Mouse (Mus musculus): Measurements from ENCODE around the gene Polr3g. TPM values are rescaled to one million over a fixed set of nuclear protein-coding genes. Genes with fewer than 3 reads are reported as not detected.
A peak's percentile ranks its signal among the peaks of the same experiment; 100 is the strongest.
"Not testable (repeated sequence)": the region's sequence is repeated elsewhere in the genome, so short reads cannot be mapped to it uniquely, and the experiment has no call there.

The Polr3g gene
- 1 to 10 TPM; 4.5 to 7.5 TPM for total RNA-seq (2021)
- long read RNA-seq, experiment 1, partial matches to known transcripts: 1 of 8 reads
- long read RNA-seq, experiment 1, other reads (novel, unspliced or antisense): 2 of 8 reads
- long read RNA-seq, experiment 2, partial matches to known transcripts: 1 of 4 reads
- long read RNA-seq, experiment 2, other reads (novel, unspliced or antisense): 0 of 4 reads

DNA sequence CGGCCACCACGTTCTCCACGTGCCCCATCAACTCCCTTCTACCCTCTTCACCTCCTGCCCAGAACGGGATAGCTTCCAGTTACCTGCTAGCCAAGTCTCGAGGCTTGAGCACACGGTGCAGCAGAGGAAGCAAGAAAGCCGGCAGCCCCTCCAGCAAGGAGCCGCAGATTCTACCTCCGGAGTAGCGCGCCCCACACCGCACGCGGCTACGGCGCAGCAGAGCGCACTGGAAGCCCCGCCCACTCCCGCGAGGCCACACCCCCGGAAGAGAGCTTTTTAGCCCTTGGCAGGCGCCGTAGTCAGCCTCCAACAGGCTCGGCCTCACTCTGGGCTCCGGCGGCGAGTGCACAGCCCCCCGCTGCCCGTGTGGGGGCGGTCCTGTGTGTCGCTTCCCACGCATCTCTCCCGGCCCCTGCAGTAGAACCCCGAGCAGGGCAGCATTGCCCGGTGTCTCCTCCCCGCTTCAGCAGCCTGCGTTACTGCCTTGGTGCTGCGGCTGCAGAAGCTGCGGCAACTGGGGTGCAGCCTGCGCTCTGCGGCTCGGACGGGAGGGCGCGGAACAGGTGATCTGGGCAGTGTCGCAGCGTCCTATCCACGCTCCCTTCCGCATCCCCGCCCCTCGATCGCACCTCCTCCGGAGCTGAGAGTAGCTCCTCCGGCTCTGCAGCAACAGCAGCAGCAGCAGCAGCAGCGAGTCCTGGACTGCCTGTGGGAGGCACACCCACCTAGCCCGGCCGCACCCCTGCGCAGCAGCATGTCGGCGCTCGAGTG, at the start of gene Polr3g, which contains the start of gene Mblac2:
Polr3g (minus strand) TSS at position 239 of the 771 bp plus-strand sequence.
Mblac2 (plus strand) TSS at position 567 of the 771 bp plus-strand sequence.
- DNase-seq: peak; percentile 97 to 98

DNA sequence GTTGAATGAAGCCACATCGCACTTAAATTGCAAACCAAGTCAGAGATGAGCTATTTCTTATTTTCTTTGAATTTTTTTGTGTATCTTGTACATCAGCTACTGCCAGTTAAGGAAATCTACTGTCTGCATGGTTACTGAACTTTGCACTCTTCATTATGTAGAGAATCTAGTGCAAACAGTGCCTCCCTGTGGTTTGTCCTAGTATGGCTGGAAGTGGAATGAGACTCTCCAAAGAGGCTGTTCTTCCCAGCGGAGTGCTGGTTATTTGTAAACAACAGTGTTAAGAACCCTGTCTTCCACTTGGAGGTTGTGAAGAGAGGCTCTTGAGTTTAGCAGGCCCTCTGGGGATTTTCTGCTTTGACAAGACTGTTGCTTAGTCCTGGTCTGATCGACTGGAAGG, 49.6 kb upstream of the Polr3g start:
- peak; percentile 50 to 64 for DNase-seq

DNA sequence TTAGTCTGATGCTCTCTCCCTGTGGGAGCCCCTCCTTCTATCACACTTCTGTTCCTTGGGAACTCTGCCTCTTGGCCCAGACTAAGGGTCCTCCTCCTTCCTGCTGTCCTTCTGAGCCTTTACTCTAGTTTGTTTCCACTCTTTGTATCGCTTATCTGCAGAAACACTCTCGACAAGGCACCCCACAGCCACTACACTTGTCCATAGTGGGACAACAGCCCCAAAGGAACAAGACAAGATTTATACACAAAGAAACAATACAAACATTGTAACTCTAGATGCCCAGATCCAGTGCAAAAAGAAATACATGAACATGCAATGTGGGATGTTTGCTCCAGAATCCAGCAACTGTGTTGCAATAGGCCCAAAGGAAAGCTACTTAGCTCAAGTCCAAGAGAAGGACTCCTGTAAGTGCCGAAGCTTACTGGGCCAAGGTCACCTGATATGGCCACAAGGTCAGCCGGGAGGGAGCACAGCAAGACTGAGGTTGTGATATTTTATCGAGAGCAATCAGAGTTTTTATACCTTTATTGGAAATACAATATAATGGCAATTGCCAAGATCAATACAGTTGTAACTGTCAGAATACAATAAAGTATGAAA, 46.3 kb upstream of the Polr3g start:
- DNase-seq: peak; percentile 53 to 55

DNA sequence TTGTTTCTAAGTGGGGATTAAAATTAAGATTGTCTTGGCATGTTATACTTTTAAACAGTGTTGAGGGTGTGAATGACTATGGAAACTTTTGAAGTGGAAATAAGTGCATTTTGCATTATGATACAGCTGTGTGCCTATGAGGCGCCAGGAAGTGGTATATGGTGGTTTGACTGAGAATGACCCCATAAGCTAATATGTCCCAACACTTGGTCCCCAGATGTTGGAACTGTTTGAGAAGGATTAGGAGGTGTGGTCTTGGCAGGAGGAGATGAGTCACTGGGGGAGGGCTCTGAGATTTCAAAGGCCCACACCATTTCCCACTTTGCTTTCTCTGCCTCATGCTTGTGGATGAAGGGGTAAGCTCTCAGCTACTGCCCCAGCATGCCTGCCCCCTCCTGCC, 44.5 kb upstream of the Polr3g start:
- DNase-seq: no peak

DNA sequence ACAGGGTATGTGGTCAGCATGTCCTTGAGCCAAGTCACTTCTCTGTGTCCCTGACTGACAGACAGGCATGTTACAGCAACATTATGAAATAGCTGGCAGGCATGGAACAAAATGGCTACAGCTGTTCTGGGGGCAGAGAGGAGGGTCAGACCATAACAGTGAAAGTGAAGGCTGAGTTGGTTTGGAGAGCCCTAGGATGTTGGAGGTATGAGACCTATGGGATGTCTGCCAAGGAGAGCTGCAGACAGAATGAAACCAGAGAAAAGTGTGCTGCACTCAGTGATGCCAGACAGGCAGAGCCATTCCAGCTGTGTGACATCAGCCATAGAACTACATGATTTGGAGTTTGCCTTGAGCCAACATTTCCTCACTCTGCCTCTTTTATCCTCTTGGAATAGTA, 44.1 kb upstream of the Polr3g start:
- peak; percentile 17 to 24 for DNase-seq

DNA sequence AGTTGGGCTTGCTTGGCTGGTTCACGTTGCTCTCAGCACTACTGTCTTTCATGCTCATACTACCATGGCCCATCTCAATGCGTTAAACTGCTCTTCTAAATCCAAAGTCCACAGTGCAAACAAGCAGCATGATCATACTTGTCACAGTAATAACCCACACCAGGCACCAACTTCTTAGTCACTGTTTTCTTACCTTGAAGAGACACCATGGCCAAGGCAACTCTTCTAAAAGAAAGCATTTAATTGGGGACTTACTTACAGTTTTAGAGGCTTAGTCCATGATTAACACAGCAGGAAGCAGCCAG, 33.2 kb upstream of the Polr3g start:
- no peak for DNase-seq

DNA sequence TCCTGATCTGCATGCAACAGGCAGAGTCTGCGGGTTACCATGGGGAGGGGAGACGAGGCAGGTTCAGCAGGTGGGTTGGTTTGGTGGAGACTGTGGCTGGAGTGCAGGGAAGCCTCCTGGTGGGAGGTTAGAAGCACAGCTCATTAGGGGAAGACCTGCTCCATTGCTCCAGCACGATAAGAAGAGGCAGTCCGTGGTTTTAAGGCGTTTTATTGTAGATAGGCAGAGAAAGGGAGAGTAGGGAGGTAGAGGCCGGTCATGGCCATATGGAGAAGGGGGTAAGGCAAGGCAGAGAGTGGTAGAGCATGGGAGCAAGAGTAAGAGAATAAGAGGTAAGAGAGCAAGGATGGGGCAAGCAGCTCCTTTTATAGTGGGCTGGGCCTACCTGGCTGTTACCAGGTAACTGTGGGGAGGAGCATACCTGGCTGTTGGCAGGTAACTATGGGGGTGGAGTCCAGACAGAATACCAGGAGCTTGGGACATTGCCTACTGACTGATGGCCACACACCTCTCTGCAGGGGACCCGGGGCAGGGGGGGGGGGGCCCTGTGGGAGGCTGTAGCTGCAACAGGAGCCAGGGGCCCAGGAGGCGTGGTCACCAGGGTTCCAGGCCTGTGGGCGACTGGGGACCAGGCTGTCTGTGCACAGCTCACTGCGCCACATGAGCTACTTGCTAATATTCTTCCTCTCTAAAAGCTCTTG, 32.7 kb upstream of the Polr3g start:
- no peak for DNase-seq

DNA sequence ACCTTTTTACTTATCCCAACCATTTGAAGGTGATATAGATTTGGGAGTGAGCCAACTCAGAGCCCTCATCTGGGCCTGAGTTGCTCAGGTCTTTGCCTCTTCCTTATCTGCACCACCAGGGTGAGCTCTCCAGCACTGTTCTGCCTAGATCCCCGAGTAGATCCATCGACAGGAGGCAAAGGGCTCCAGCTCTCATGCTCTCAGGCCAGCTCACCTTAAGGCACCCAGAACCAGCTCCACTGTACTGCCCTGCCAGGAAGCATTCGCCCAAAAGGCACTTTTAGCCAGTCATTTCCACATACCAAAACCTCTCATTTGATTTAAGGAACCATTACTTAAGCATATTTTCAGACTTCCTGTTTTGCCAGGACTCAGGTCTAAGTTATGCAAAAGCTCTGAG, 30.1 kb upstream of the Polr3g start:
- DNase-seq: no peak

DNA sequence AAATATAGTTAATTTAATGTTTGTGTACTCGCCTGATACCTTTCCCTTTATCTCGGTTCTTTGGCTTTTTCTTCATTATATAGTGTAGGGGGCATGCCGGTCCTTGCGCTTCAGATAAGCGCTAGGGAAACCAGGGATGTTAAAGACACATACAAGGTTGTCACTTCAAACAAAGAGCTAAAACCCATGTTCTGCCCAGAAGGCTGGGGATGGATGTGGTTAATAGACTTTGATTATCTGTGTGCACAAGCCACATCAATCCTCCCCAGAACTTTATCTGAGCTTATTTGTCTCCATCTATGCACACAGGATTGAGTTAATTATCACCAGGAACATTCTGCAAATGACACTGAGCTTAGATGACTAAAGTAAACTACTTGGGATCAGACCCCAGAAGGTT, 25.8 kb upstream of the Polr3g start:
- DNase-seq: no peak

DNA sequence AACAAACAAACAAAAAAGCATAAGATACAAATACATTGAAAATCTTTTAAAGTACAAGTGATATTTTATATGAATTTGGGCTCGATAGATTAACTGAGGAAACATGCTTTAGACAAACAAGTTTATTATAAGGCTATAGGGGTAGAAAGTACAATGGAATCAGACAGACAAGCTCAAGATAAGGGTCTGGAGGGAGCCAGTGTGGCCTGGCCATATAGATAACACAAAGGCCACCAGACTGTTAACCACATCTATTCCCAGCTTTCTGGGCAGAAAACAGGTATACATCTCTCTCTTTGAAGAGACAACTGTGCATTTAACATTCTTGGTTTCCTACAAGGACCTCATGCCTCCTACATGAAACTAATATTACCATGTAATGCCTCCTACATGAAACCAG, 19.5 kb upstream of the Polr3g start:
- DNase-seq: no peak

DNA sequence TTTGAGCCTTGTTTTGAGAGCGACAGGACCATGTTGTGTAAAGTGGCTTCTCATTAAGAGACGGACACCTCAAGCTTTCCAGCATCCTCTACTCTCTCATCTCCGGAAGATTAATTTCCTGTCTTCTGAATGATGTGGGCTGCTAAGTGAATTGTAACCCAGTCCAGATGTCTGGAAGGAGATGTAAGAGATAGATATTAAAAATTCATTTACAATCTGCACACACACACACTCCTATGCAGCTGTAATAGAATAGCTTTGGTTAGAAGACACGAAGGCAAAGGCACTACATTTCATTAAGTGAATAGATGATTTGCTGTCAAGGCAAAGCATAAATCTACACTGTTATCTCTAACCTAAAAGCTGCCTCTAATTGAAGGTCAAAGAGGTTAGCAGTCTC, 18.3 kb upstream of the Polr3g start:
- DNase-seq: no peak

DNA sequence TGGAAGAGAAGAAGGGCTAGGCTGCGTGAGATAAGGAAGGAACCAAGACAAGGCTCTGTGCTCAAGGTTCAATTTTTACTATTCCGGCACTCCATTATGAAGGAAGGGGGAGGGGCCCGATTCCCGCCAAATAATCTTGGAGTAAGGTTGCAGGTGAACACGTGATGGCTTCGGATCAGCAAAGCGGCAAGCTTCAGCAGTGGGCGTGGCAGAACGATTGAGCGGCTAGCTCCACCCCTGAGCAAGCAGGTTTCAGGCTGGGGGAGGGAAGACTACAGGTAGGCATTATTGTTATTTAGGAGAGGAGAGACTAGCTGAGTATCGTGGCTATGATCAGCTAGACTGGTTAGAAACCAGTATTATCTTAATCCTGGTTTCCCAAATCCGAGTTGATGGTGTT, 17.3 kb upstream of the Polr3g start:
- not testable (repeated sequence) for DNase-seq

DNA sequence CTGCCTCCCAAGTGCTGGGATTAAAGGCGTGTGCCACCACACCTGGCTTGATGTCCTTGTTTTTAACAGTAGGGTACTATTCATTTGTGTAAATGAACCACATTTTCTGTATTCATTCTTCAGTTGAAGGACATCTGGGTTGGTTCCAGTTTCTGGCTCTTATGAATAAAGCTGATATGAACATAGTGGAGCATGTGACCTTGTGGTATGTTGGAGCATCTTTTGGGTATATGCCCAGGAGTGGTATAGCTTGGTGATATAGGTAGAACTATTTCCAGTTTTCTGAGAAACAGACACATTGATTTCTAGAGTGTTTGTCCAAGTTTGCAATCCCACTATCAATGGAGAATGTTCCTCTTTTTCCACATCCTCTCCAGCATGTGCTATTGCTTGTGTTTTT, 3.1 kb upstream of the Polr3g start:
- DNase-seq: no peak

DNA sequence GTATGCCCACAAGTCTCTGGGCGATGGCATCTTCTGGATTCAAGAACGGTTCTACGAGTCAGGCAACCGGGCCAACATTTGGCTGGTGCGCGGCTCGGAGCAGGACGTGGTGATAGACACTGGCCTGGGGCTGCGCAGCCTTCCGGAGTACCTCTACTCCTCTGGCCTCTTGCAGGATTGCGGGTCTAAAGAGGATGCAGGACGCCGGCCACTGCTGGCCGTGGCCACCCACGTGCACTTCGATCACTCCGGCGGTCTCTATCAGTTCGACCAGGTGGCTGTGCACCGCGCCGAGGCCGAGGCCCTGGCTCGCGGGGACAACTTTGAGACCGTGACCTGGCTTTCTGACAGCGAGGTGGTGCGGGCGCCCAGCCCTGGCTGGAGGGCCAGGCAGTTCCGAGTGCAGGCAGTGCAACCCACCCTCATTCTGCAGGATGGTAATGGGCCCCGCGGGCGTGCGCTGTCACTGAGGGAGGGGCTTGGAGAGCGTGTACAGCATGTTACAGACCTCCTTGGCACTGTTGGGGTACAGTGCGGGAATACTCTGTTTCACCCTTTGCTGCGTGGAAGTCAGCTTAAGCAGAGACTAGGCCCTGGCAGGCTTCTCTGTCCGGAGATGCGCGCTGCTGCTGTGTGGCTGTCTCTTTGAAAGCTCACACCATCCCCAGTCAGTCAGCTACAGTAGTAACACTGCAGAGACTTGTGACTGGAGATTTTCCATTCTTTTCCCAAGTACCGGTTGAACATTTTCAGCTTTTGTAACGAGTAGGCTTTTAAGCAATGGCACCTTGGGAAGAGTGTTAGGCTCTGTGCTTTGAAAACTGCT, 946 bp upstream of the Polr3g start:
- peak; percentile 35 to 61 for DNase-seq

DNA sequence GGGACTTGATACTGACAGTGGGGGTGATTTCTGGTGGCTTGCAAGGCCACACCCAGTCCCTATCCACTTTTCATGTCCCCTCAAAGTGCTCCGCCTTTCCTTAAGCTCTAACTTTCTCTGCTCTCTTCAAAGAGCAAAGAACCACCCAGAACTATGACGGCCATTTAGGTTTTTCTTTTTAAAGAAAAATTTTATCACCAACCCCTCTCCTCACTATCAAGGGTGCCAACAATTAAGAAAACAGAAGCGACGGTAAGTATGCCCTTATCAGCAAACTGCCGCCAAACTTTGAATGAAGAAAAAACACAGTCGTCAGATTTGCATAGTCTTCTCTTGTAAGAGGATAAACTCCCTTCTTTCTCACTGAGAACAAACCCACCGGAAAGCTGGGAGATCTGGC, 547 bp downstream of the Polr3g start:
- DNase-seq: no peak

DNA sequence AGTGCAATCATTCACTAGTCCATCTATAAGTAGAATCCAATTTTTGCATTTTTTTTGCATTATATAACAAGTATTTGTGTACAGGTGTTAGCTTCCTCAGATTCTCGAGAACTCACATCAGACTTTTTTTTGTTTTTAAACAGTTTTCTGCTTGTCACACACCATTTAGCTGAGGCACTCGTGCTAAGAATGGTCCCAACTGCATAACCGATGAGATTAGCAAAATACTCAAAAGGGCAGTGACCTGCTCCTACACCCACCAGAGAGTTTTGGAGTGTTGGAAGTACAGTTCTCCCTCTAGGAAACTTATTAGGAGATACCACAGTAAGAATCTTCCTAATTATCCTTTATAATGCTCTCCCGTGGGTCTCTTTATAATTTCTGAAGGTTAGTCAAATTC, 1.0 kb downstream of the Polr3g start:
- DNase-seq: no peak

DNA sequence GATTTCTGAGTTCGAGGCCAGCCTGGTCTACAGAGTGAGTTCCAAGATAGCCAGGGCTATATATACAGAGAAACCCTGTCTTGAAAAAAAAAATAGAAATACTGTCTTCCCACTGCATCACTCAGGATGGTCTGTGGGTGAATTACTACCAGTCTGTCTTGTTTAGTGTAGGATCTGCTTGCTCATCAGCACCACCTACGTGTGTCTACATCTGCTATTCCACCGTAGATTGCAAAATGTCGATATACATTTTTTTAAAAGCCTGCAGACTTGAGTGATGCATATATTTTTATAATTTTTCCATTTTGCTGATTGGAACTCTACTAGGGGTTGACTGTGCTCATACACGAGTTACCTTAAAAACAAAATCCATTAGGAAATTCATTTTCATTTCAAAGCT, 4.5 kb downstream of the Polr3g start:
- no peak for DNase-seq

DNA sequence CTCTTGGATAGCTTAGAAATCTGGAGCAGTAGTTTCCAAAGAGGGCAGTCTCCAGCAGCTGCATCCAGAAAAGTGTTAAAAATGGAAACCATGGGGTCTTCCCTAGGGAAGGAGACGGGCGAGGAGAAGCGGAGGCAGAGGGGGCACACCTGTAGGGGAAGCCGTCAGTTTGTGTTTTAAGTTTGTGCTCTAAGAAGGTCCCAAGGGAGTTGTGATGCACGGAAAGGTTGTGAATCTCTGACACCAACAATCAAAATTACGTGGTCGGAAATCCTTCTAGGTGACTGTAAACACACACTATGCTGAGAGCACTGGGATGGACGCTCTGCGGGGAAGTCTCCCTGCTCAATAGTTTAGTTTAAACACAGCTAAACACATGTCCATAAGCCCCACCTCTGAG, 7.2 kb downstream of the Polr3g start:
- no peak for DNase-seq

DNA sequence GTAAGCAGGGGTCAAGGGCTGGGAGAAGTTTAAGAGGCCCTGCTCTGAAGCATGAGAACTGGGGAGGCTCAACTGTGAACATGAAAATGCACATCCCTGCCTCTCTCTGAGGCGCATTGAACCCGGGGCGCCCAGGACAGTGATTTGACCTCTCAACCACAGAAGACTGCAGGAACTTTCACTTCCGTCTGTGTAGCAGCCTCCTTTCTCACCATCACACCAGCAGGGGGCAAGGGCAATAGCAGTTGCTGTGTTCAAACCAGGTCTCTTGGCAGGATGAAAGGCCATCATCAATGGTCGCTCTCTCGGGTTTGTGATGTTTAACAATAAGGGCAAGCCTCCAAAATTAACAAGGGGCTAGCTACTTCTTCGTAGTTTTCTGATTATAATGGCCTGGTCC, 7.7 kb downstream of the Polr3g start:
- no peak for DNase-seq

DNA sequence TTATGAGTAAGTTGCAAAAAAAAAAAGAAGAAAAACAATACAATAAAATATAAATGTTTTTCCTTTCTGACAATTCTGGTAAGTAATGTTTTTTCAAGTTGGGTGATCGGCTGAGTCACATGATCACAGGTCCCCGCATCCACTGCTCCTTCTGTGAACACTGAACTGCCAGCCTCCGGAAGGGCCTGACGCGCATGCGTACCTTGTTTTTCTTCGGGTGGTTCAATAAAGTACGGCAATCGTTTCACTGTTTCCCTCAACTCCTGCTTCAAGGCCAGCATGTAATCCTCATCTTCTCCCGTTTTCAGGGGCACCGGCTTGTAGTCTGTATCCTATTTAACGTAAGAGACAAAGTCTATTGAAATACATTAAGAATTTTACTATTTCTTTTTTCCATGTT, 16.4 kb downstream of the Polr3g start:
- peak in 1 of 2 experiments; percentile 11 for DNase-seq

DNA sequence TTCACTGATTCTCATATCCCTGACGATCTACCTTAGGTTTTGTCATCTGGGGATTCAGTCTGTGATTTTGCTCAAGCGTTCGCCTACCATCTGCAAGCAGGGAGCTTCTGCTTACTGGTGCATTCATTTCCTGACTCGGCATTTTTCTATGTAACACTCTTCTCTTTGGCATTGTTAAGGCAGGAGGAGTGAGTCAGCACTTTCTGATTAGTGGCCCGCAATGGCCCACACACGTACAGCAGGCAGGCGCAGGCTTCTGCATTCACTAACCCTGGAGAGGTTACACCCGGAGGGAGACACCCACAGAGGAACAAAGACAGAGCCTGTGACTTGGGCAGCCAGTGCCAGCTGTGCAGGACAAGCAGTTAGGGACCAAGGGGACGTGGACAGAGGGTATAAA, 19.2 kb downstream of the Polr3g start:
- peak in 1 of 2 experiments; percentile 2 for DNase-seq

DNA sequence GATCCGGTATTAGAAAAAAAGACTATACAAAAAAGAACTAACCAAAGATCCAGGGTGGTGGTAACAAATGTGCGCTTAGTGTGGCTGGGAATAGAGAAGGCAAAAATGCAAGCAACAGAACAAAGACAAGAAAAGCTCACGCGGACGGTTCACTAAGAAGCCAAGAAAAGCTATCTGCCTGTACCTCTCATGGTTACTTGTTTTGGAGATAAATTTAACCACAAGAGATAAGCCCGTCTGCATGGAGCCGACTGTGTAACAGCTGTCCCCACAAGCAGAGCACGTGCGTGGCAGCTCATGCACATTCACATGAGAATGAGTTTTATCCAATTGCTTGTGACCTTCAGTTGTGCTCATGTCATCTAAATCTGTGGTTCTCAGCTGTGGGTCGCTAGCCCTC, 20.3 kb downstream of the Polr3g start:
- peak in 1 of 2 experiments; percentile 30 for DNase-seq
